Mouse (Mus musculus) heart, postnatal 0 days (tissue): ENCODE data around the gene Slc37a3. TPM values are rescaled to one million over a fixed set of nuclear protein-coding genes. Genes with fewer than 3 reads are reported as not detected.
A peak's percentile ranks its signal among the peaks of the same experiment; 100 is the strongest.
"Not testable (repeated sequence)": the region's sequence is repeated elsewhere in the genome, so short reads cannot be mapped to it uniquely, and the experiment has no call there.

Source experiments
- ATAC-seq: fragments of 200-750 bp; cut with Nextera tagmentation; 2 replicates; pipeline ENCODE4 v1.8.0; 2017; ENCODE audit warnings: low read depth, moderate number of reproducible peaks, moderate library complexity; ENCODE audit not compliant: insufficient read depth
- DNase-seq: peaks from one replicate; pipeline ENCODE4 v3.0.0-alpha.2; 2016; ENCODE audit warnings: low spot score
- H3K27ac ChIP-seq: fragments of 300-500 bp; sonication (generic); 2 replicates; pipeline ENCODE4 v1.5.1; 2014; ENCODE audit warnings: low read depth, mild to moderate bottlenecking
- H3K27me3 ChIP-seq: fragments of 300-500 bp; sonication (generic); 2 replicates; pipeline ENCODE4 v1.6.1; 2014; ENCODE audit warnings: low read length, mixed read lengths; ENCODE audit not compliant: control insufficient read depth, insufficient read depth
- H3K36me3 ChIP-seq: fragments of 300-500 bp; sonication (generic); replicated peaks from 2 replicates; pipeline ENCODE4 v1.6.1; 2014; ENCODE audit warnings: low read length, mixed read lengths; ENCODE audit not compliant: control insufficient read depth, insufficient read depth
- H3K4me1 ChIP-seq: fragments of 300-500 bp; sonication (generic); 2 replicates; pipeline ENCODE4 v1.6.1; 2014; ENCODE audit warnings: antibody characterized with exemption; ENCODE audit not compliant: control insufficient read depth, insufficient read depth
- H3K4me2 ChIP-seq: fragments of 300-500 bp; sonication (generic); 2 replicates; pipeline ENCODE4 v1.6.1; 2014; ENCODE audit warnings: low read depth, mild to moderate bottlenecking, low read length, moderate library complexity
- H3K4me3 ChIP-seq: fragments of 300-500 bp; sonication (generic); 2 replicates; pipeline ENCODE4 v1.5.1; 2014; ENCODE audit warnings: low read depth, low read length
- H3K9ac ChIP-seq: fragments of 300-500 bp; sonication (generic); replicated peaks from 2 replicates; pipeline ENCODE4 v1.6.1; 2014; ENCODE audit warnings: low read depth, low read length, mixed read lengths
- H3K9me3 ChIP-seq: fragments of 300-500 bp; sonication (generic); replicated peaks from 2 replicates; pipeline ENCODE4 v1.6.1; 2016; ENCODE audit warnings: low read length; ENCODE audit not compliant: control insufficient read depth
- CTCF ChIP-seq: IDR thresholded peaks from 2 replicates; pipeline ENCODE4 v1.5.1; 2016; ENCODE audit warnings: antibody characterized with exemption, control low read depth, low read depth
- EP300 ChIP-seq: IDR thresholded peaks from 2 replicates; pipeline ENCODE4 v1.6.1; 2016; ENCODE audit warnings: antibody characterized with exemption, low read depth
- WGBS: fragments of 180-500 bp; shearing (Covaris S2); extraction: QIAGEN DNeasy Blood & Tissue Kit; methylation state at CpG from one replicate; pipeline ENCODE4 v1.1.7; 2014; 5-methylcytosine and 5-hydroxymethylcytosine counted together
- polyA plus RNA-seq: library from polyadenylated mRNA; unstranded; fragments of >200 nt; fragmentation: Nextera tagmentation; extraction: Ambion mirVana; gene quantifications from 2 replicates; pipeline ENCODE4 v1.2.1, GENCODE M21; 2015
- total RNA-seq: library from RNA; depleted of rRNA; stranded (reverse); fragments of >200 nt; gene quantifications from 2 replicates; pipeline ENCODE4 v1.2.3, GENCODE M21; 2014; ENCODE audit warnings: low replicate concordance

Gene Slc37a3
- total and polyA plus RNA-seq, 2 experiments from 2014 or later: 9.0 to 19.9 TPM

DNA sequence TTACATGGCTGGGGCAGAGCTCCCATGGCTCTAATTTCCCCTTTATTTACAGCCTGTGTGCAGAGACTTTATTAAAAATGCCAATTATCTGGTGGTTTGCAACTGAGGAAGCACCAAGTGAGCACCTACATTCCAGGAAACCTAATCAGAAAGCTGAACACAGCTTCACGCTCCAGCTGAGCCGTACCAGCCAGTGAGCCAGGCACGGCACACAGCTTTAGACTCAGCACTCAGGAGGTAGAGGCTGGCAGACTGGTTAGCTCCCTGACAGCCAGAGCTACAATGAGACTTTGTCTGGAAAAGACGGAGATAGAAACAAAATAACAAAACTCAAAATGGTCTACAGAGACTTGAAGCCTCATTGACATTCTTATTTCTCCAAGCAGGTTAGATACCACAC is 18.0 kb upstream of the Slc37a3 start:
- H3K27me3 ChIP-seq: no peaks in the 10 kb centered on the region
- no peak overlapping the region for H3K9ac ChIP-seq
- no peaks in the 10 kb centered on the region for H3K4me1 ChIP-seq
- no peak overlapping the region for H3K4me3 ChIP-seq
- no peak overlapping the region for H3K27ac ChIP-seq
- DNase-seq (no peak), ATAC-seq (no peak)
- no peak overlapping the region for H3K4me2 ChIP-seq
- peaks cover 17% of the 10 kb centered on the region; the same call in 1 of the 2 replicates for H3K36me3 ChIP-seq
- WGBS: 77% methylated on average over 4 of the region's 4 CpGs
- TF ChIP-seq CTCF (no peak), EP300 (no peak)
- H3K9me3 ChIP-seq: no peaks in the 10 kb centered on the region

DNA sequence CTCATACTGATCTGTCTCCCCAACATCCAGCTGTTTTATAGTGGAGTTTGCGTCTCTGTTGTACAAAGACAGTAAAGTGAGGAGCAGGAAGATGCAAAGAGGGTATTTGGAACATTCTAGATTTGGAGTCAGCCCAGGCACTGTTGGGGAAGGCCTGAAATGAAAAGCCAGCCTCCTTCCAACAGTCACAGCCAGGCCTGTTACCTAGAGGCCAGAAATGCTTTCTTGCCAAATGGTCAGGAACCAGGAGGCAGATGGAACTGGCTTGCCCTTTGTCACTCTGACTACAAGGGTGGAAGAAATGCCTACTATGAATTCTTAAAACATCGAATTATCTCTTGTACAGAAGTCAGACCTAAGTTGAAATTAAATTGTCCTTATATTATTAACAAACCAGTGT is 12.5 kb upstream of the Slc37a3 start:
- Histone ChIP-seq H3K27ac (no peak overlapping the region), H3K9me3 (no peaks in the 10 kb centered on the region), H3K4me3 (no peak overlapping the region), H3K9ac (no peak overlapping the region), H3K27me3 (no peaks in the 10 kb centered on the region), H3K36me3 (no peaks in the 10 kb centered on the region), H3K4me1 (no peaks in the 10 kb centered on the region), H3K4me2 (no peak overlapping the region)
- DNase-seq: no peak
- 89% methylated on average over 2 of the region's 2 CpGs for WGBS
- no peak for TF ChIP-seq CTCF
- TF ChIP-seq EP300: no peak
- ATAC-seq: no peak

DNA sequence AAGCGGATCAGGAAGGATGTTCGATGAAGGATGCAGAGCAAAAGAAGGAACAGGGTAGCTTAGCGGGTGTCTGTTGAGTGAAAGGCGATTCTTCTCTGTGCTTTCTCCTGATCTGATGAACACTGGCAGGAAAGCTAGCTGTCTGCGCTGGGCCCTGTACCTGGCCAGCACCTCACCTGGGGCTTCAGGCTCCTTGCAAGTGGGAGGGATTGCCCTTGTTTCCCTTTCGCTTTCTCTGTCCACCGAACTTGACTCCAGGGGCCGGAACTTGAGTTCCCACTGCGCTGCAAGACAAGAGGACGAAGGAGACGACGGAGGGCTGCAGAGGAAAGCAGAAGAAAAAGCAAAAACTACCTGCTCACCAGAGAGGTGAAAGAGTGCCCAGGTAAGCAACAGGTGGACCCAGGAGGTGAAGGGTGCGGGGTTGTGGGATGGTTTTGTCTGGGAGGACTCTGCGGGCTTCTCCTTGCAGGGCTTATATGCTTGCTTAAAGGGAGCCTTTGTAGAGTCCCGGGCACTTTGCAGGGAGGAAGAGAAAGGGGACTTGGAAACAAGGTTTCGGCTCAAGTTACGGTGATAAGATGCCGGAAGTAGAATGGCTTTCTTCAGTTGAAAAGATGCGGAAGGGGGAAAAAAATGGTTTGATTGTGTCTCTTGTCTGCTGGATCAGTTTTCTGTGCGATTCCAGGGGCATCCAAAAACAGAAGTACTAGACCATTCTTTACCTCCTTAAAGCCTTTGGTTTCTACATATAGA is 3.8 kb upstream of the Slc37a3 start, which contains the start of gene Rab19:
TSS of gene Rab19 (plus strand) at position 51 of the 756 bp plus-strand sequence.
- H3K9ac ChIP-seq: peak within 1 kb of the TSS; percentile 46
- WGBS: 5% methylated on average over 20 of the region's 20 CpGs
- no peak within 1 kb of the TSS for H3K27ac ChIP-seq
- H3K27me3 ChIP-seq: no peaks in the 10 kb centered on the region
- H3K4me3 ChIP-seq: peak within 1 kb of the TSS; percentile 52
- no peaks in the 10 kb centered on the region for H3K36me3 ChIP-seq
- H3K4me2 ChIP-seq: peak within 1 kb of the TSS; percentile 78
- no peaks in the 10 kb centered on the region for H3K9me3 ChIP-seq
- peak; percentile 24 for DNase-seq
- TF ChIP-seq EP300 (no peak), CTCF (no peak)
- peaks cover 6% of the 10 kb centered on the region for H3K4me1 ChIP-seq
- no peak for ATAC-seq

DNA sequence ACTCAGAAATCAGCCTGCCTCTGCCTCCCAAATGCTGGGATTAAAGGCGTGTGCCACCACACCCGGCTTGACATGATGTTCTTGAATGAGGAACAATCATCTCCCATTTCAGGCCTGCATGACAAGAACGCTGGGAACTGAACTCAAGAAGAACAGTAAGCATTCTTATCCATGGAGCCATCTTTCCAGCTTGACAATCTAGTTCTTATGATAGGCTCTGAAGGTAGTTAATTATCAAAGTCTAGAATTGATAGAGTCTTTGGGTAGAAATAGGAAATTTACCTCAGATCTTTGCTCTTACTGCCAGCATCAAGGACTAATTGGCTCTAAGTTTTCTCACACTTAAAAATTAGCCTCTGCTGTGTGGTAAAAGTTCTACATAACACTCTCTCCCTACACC is 2.8 kb upstream of the Slc37a3 start:
- no peaks in the 10 kb centered on the region for H3K27me3 ChIP-seq
- no peak for TF ChIP-seq EP300
- TF ChIP-seq CTCF: no peak
- H3K4me1 ChIP-seq: peaks cover 11% of the 10 kb centered on the region
- H3K4me3 ChIP-seq: no peak overlapping the region
- no peak overlapping the region for H3K4me2 ChIP-seq
- ATAC-seq: no peak
- H3K27ac ChIP-seq: no peak overlapping the region
- no peak for DNase-seq
- no peaks in the 10 kb centered on the region for H3K36me3 ChIP-seq
- 78% methylated on average over 3 of the region's 3 CpGs for WGBS
- H3K9ac ChIP-seq: no peak overlapping the region
- no peaks in the 10 kb centered on the region for H3K9me3 ChIP-seq

DNA sequence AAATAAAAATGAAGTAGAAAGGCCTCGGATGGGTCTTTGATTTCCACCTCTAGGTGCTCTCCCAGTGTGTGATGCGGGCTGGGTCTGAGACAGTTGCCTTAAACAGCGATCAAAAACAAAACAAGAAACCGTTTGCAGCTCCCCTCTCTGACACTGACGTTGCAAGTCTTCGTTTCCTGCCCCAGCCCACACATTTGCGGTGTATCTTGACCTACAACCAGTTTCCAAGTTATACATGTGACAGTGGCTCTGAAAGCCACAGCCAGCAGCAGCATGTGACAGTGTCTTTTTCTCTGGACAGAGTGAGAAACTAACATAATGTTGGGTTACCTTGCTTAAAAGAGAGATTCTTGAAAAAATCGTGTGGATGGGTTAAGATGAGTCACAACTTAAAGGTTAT is 2.3 kb upstream of the Slc37a3 start:
- Histone ChIP-seq H3K27ac (no peak overlapping the region), H3K9ac (no peak overlapping the region), H3K4me3 (no peak overlapping the region), H3K4me1 (peaks cover 11% of the 10 kb centered on the region), H3K4me2 (no peak overlapping the region), H3K9me3 (no peaks in the 10 kb centered on the region), H3K27me3 (no peaks in the 10 kb centered on the region), H3K36me3 (no peaks in the 10 kb centered on the region)
- TF ChIP-seq CTCF (no peak), EP300 (no peak)
- no peak for ATAC-seq
- no peak for DNase-seq
- 65% methylated on average over 8 of the region's 8 CpGs for WGBS

DNA sequence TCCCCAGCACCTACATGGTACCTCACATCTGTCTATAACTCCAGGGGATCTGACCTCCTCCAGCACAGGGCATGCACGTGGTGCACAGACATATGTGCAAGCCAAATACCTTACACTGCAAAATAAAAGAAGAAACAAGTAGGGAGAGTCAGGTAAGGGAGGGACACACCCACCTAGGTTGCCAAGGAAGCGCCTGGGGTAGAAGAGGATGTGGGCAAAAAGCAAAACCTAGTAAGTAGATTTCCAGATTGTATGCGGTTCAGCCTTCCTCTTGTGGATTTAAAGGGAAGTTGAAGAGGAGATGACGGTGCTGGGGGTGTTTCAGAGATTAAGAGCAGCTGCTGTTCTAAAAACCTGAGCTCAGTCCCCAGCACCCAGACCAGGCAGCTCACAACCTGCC is 1.7 kb upstream of the Slc37a3 start:
- Histone ChIP-seq H3K9ac (no peak overlapping the region), H3K9me3 (no peaks in the 10 kb centered on the region), H3K4me1 (peaks cover 11% of the 10 kb centered on the region), H3K36me3 (peaks cover 1% of the 10 kb centered on the region; the same call in 1 of the 2 replicates), H3K4me3 (no peak overlapping the region), H3K27me3 (no peaks in the 10 kb centered on the region), H3K4me2 (no peak overlapping the region), H3K27ac (no peak overlapping the region)
- TF ChIP-seq CTCF (no peak), EP300 (no peak)
- DNase-seq (no peak), ATAC-seq (no peak)
- 34% methylated on average over 4 of the region's 4 CpGs for WGBS

DNA sequence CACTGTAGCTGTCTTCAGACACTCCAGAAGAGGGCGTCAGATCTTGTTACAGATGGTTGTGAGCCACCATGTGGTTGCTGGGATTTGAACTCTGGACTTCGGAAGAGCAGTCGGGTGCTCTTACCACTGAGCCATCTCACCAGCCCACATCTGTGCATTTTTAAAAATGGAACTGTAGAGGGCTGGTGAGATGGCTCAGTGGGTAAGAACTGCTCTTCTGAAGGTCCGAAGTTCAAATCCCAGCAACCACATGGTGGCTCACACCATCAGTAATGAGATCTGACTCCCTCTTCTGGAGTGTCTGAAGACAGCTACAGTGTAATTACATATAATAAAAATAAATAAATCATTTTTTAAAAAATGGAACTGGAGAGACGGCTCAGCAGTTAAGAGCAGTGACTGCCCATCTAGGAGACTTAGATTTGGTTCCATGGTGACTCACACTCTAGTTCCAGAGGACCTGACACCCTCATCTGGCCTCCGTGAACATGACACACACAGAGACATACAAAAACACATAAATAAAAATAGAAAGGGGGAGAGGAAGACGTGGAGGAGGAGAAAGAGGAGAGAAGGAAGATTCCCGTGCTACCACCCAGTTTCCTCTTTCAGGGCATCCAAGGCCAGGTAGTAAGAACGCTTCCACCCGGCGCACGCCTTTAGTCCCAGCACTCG is 823 bp upstream of the Slc37a3 start:
- H3K4me2 ChIP-seq, DNase-seq: not testable (repeated sequence)
- 76% methylated on average over 12 of the region's 13 CpGs for WGBS

More for the DNA sequence above, 823 bp upstream of the Slc37a3 start:
- H3K36me3 ChIP-seq, H3K9me3 ChIP-seq, ATAC-seq, H3K9ac ChIP-seq, H3K27ac ChIP-seq, H3K27me3 ChIP-seq, H3K4me3 ChIP-seq: not testable (repeated sequence)
- peaks cover 11% of the 10 kb centered on the region for H3K4me1 ChIP-seq
